Mouse (Mus musculus) midbrain, postnatal 0 days (tissue): ENCODE measurements at regions not wholly inside any gene's neighbourhood (a gene's known extent, or its start where the extent isn't known, plus 50 kb on each side); places are given as distances from the start of the nearest gene placed in this dataset.

ENCODE experiments used
- ATAC-seq: fragments of 200-750 bp; cut with Nextera tagmentation; 2 replicates; pipeline ENCODE4 v1.8.0; 2017; ENCODE audit warnings: moderate number of reproducible peaks, mild to moderate bottlenecking, moderate TSS enrichment, moderate library complexity; ENCODE audit not compliant: low FRiP score
- DNase-seq: peaks from one replicate; pipeline ENCODE4 v3.0.0-alpha.2; 2015; ENCODE audit warnings: low spot score
- H3K27ac ChIP-seq: fragments of 300-500 bp; sonication (generic); 2 replicates; pipeline ENCODE4 v1.5.1; 2014; ENCODE audit warnings: low read depth, mild to moderate bottlenecking, low read length, mixed read lengths
- H3K27me3 ChIP-seq: fragments of 300-500 bp; sonication (generic); 2 replicates; pipeline ENCODE4 v1.6.1; 2014; ENCODE audit warnings: low read length, control low read depth, mixed read lengths; ENCODE audit not compliant: insufficient read depth
- H3K36me3 ChIP-seq: fragments of 300-500 bp; sonication (generic); 2 replicates; pipeline ENCODE4 v1.6.1; 2014; ENCODE audit warnings: low read length, control low read depth, mixed read lengths; ENCODE audit not compliant: insufficient read depth
- H3K4me1 ChIP-seq: fragments of 300-500 bp; sonication (generic); 2 replicates; pipeline ENCODE4 v1.6.1; 2014; ENCODE audit warnings: mild to moderate bottlenecking, control low read depth, antibody characterized with exemption, low read length, mixed read lengths; ENCODE audit not compliant: insufficient read depth
- H3K4me2 ChIP-seq: fragments of 300-500 bp; sonication (generic); 2 replicates; pipeline ENCODE4 v1.6.1; 2014; ENCODE audit warnings: low read depth, mild to moderate bottlenecking, low read length, mixed read lengths; ENCODE audit not compliant: poor library complexity, severe bottlenecking
- H3K4me3 ChIP-seq: fragments of 300-500 bp; sonication (generic); 2 replicates; pipeline ENCODE4 v1.5.1; 2014; ENCODE audit warnings: low read depth, mild to moderate bottlenecking, low read length, moderate library complexity
- H3K9ac ChIP-seq: fragments of 300-500 bp; sonication (generic); replicated peaks from 2 replicates; pipeline ENCODE4 v1.6.1; 2014; ENCODE audit warnings: mild to moderate bottlenecking, low read length, moderate library complexity, mixed read lengths; ENCODE audit not compliant: poor library complexity, severe bottlenecking
- H3K9me3 ChIP-seq: fragments of 300-500 bp; sonication (generic); 2 replicates; pipeline ENCODE4 v1.6.1; 2016; ENCODE audit warnings: low read length, control low read depth
- CTCF ChIP-seq: IDR thresholded peaks from 2 replicates; pipeline ENCODE4 v1.5.1; 2016; ENCODE audit warnings: antibody characterized with exemption, mild to moderate bottlenecking
- WGBS: fragments of 180-500 bp; shearing (Covaris S2); extraction: QIAGEN DNeasy Blood & Tissue Kit; methylation state at CpG from one replicate; pipeline ENCODE4 v1.1.7; 2014; 5-methylcytosine and 5-hydroxymethylcytosine counted together

DNA sequence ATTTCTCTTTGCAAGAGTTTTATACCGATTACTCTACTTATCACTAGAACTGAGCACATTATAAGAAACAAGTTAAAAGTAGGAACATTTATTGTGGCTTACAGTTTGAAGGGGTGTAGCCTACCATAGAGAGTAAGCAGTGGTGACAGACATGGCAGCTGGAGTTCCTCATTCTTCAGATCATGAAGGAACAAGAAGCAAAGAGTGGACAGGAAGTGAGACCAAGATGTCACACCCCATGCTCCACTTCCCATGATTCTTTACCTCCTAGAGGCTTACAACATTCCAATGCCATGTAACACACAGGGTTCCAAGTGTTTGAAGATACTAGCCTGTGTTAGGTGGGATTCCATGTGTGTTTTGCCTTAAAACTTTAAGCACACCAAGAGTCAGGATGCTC, 146.9 kb upstream of the Gm11114 start:
- H3K4me2 ChIP-seq = no peak overlapping the region
- no peaks in the 10 kb centered on the region for H3K27me3 ChIP-seq
- no peaks in the 10 kb centered on the region for H3K9me3 ChIP-seq
- no peaks in the 10 kb centered on the region for H3K36me3 ChIP-seq
- 97% methylated on average over 1 of the region's 1 CpGs for WGBS
- H3K27ac ChIP-seq = no peak overlapping the region
- H3K4me3 ChIP-seq = no peak overlapping the region
- no peak for TF ChIP-seq CTCF
- DNase-seq = no peak
- H3K9ac ChIP-seq = no peak overlapping the region
- no peaks in the 10 kb centered on the region for H3K4me1 ChIP-seq
- no peak for ATAC-seq

GRCm38 (mm10) chr9:85167243-85167642, 145.3 kb upstream of the Gm11114 start:
- Histone ChIP-seq H3K9me3 (no peaks in the 10 kb centered on the region), H3K4me2 (no peak overlapping the region), H3K4me1 (no peaks in the 10 kb centered on the region), H3K9ac (no peak overlapping the region), H3K36me3 (no peaks in the 10 kb centered on the region), H3K27me3 (no peaks in the 10 kb centered on the region), H3K27ac (no peak overlapping the region), H3K4me3 (no peak overlapping the region)
- no peak for TF ChIP-seq CTCF
- ATAC-seq = no peak
- no peak for DNase-seq

DNA sequence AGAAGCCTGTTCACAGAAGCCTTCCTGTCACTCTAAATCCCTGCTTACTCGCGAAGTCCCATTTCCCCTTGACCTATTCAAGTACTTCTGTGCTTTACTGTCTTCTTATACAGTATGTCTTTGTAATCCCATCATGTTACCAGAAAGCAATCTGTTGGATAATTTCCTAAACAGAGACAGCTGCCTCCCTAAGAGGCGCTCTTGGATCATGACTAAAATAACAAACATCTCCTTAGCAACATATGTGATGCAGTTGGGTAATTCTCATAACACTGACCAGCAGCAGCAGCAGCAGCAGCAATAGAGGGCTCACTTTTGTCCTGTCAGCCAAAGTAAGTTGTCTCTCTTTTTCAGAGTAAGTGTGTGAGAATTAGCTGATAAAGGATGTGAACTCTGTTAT, 138.1 kb upstream of the Gm11114 start:
- no peaks in the 10 kb centered on the region for H3K9me3 ChIP-seq
- H3K36me3 ChIP-seq = no peaks in the 10 kb centered on the region
- no peaks in the 10 kb centered on the region for H3K4me1 ChIP-seq
- no peak overlapping the region for H3K4me2 ChIP-seq
- WGBS = 44% methylated on average over 3 of the region's 3 CpGs
- no peaks in the 10 kb centered on the region for H3K27me3 ChIP-seq
- H3K4me3 ChIP-seq = no peak overlapping the region
- TF ChIP-seq CTCF = no peak
- DNase-seq = peak; percentile 41
- H3K9ac ChIP-seq = no peak overlapping the region
- no peak overlapping the region for H3K27ac ChIP-seq
- peak; percentile 56; the same call in 1 of the 2 replicates for ATAC-seq

GRCm38 (mm10) chr9:85201202-85201601, 111.4 kb upstream of the Gm11114 start:
- WGBS = 88% methylated on average over 3 of the region's 3 CpGs
- DNase-seq (no peak), ATAC-seq (no peak)
- Histone ChIP-seq H3K4me1 (no peaks in the 10 kb centered on the region), H3K36me3 (no peaks in the 10 kb centered on the region), H3K4me2 (no peak overlapping the region), H3K9me3 (no peaks in the 10 kb centered on the region), H3K27ac (no peak overlapping the region), H3K9ac (no peak overlapping the region), H3K4me3 (no peak overlapping the region), H3K27me3 (no peaks in the 10 kb centered on the region)
- no peak for TF ChIP-seq CTCF

GRCm38 (mm10) chr9:85224870-85225269, 87.7 kb upstream of the Gm11114 start:
- ATAC-seq (no peak), DNase-seq (peak; percentile 6)
- no peak overlapping the region for H3K27ac ChIP-seq
- TF ChIP-seq CTCF = no peak
- no peaks in the 10 kb centered on the region for H3K36me3 ChIP-seq
- H3K9me3 ChIP-seq = no peaks in the 10 kb centered on the region
- no peaks in the 10 kb centered on the region for H3K27me3 ChIP-seq
- WGBS = 47% methylated on average over 3 of the region's 3 CpGs
- no peak overlapping the region for H3K4me2 ChIP-seq
- no peak overlapping the region for H3K4me3 ChIP-seq
- H3K4me1 ChIP-seq = no peaks in the 10 kb centered on the region
- H3K9ac ChIP-seq = no peak overlapping the region
